Mouse (Mus musculus) adrenal gland, postnatal 36 days (tissue): Measurements from ENCODE around the gene Mtx1. TPM values are rescaled to one million over a fixed set of nuclear protein-coding genes. Genes with fewer than 3 reads are reported as not detected.
A peak's percentile ranks its signal among the peaks of the same experiment; 100 is the strongest.

Source experiments
- DNase-seq, 2 experiments: peaks; one replicate each; pipeline ENCODE4 v3.0.0; 2021; ENCODE audit warnings: mixed read lengths in 1 of 2
- long read RNA-seq, 2 experiments: library from polyadenylated mRNA; stranded (forward); transcript quantifications; one replicate each; pipeline ENCODE4 v2.0.0; 2021; ENCODE audit warnings: borderline sequencing depth in 2 of 2
- total RNA-seq, 2 experiments: library from RNA; stranded (reverse); gene quantifications; 2 replicates each; pipeline ENCODE4 v1.2.3; 2021

Gene Mtx1
- 100 to 1,000 TPM; 136 to 165 TPM for total RNA-seq
- long read RNA-seq, experiment 1, transcript Mtx1-201 (8 exons, 1,617 nt) = major isoform, 95 of 111 reads
- long read RNA-seq, experiment 1, partial matches to known transcripts = 7 of 111 reads
- long read RNA-seq, experiment 1, other reads (novel, unspliced or antisense) = 6 of 111 reads
- long read RNA-seq, experiment 2, transcript Mtx1-201 (8 exons, 1,617 nt) = major isoform, 20 of 27 reads
- long read RNA-seq, experiment 2, partial matches to known transcripts = 3 of 27 reads
- long read RNA-seq, experiment 2, other reads (novel, unspliced or antisense) = 1 of 27 reads

GRCm38 (mm10) chr3:89226900-89227299 is at the start of gene Mtx1:
Gene Mtx1, minus strand, starts transcription at chr3:89227088.
- no peak for DNase-seq

DNA sequence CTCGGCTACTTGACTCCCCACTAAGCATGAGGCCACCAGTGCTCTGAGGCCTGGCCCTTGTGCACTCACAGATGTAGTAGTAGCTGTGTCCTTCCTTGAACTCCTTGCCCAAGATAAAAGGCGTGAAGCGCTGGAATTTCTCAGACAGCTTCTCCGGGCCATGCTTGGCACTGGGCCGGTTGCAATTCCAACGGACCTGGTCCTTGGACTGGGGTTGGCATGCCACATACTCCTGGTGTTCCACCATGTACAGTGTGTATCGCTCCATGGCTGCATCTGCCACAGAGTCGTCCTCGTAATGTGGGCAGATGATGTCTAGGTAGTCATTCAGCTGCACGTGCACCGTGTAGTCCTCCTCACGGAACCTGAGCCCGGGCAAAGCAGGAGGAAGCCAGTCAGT is 49.2 kb upstream of the Mtx1 start:
- no peak for DNase-seq

- no peak for DNase-seq
Measured at GRCm38 (mm10) chr3:89271760-89272159, 44.9 kb upstream of the Mtx1 start.

DNA sequence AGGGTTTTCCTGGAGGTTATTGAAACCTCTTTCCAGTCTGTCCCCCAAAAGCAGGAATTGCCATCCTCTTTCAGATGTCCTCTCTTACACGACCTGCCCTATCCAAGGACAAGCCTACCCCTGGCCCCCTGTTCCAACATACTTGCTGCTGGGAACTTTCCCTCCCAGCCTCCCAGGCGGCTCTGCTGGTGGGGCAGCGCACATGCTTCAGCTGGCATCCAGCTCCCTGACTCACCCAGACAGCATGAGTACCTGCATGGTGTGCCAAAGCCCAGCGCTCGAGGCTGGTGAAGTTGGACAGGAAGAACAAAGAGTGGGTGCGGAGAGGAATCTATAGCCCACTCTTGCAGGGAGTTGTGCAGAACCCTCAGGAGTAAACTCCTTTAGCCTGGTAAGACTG is 44.0 kb upstream of the Mtx1 start:
- peak; percentile 76 to 81 for DNase-seq

GRCm38 (mm10) chr3:89270051-89270755 is 43.3 kb upstream of the Mtx1 start, which contains the start of gene Slc50a1:
Gene Slc50a1, minus strand, starts transcription at chr3:89270570.
- DNase-seq = peak; percentile 94 to 95

DNA sequence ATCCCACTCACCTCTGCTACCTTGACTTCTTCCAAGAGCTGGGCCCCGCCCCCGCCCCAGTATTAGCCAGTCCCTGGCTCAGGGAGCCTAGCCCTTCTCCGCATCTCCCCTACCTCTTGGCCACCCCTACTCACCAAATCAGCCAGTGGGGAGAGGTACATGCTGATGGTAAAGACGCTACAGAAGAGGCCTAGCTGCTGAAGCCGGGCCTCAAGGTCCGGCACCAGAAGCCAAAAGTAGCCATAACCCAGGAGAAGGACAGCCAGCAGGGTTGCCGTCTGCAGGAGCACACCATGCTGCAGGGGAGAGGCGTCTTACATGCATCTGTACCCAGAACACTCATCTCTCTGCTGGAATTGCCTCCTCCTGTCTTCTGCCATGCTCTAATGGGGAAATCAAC is 42.0 kb upstream of the Mtx1 start:
- no peak for DNase-seq

DNA sequence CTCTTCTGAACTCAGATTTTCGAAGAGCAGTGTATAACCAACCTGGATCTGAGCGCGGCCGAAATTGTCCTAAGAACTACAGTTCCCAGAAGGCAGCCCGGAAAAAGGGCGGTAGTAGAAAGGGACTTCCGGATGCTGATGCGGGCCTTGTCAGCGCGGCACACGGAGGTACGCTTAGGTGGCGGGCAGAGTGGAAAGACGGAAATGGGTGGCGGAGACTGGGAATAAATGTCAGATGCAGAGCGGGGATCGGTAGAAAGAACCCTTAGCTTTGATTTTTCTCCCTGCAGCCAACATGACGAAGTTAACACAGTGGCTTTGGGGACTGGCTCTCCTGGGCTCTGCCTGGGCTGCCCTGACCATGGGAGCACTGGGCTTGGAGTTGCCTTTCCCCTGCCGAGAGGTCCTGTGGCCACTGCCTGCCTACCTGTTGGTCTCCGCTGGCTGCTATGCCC is 39.6 kb upstream of the Mtx1 start:
- peak; percentile 81 to 84 for DNase-seq

DNA sequence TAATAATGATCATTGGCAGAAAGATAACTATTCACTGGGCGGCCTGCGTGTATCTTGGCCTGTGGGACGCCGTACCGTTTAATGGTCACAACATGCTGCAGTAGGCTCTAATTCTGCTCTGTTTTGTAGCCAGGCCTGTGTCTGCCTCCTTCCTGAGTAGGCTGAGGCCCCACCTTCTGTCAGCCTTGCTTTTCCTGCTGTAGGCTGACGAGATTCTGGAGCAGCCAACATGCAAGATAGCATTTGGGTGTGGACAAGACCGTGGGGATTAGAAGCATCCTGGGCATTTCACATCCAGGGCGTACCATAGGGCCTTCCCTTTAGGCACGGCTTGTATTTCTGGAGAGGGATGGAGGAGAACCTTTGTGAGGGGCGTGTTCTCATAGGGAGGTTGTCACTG is 35.5 kb upstream of the Mtx1 start:
- DNase-seq = peak in 1 of 2 experiments; percentile 23

GRCm38 (mm10) chr3:89260211-89260610 is 33.3 kb upstream of the Mtx1 start:
- no peak for DNase-seq

DNA sequence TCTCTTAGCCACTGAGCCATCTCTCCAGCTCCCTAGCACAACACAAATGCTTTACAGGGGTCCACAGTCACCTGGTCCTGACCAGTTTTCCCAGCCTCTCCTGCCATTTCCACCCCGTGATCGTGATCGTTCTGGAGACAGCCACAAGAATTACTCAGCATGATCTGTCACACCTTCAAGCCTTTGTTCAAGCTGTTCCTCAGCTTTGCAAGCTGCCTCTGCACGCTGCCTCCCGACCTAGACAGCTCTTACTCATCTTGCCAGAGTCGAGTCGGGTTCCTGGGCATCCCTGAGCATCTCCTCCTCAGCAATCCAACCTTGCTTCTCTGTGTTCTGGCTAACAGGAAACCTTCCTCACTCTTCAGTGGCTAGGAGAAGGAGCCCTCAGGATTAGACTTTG is 32.2 kb upstream of the Mtx1 start, which contains the start of gene Dpm3:
TSS of gene Dpm3 (plus strand) at position 283 of the 400 bp plus-strand sequence.
- no peak for DNase-seq

DNA sequence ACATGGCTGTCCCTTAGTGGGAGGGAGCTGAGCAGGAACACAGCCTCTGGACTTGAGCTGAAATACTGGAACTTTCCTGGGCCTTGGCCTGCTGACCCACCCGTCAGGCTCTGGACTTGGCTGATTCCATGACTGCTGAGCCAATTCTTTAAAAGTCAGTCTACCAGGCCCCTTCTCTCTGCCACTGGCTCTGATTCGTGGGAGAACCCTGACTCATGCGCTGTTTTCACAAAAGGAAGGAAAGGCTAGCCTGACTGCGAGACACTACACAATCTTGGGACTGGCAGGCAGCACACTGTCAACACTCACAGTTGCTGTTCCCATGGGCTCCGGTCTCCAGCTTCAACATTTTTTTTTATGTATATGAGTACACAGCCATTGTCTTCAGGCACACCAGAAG is 29.3 kb upstream of the Mtx1 start:
- no peak for DNase-seq

DNA sequence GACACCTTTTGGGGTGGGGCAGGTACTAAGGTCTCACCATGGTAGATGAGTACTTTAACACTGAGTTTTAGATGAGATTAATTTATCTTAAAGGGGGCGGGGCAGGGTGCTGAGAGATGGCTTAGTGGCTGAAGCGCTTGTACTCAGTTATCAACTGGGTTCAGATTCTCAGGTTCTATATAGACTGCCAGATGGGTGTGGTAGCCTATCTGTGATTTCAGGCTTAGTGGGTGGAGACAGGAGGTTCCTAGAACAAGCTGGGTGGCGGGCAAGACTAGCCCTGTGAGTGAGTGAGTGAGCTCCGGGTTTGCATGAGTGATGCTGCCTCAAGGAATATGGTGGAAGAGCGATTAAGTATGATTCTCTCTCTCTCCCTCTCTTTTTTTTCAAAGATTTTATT is 28.1 kb upstream of the Mtx1 start:
- no peak for DNase-seq

DNA sequence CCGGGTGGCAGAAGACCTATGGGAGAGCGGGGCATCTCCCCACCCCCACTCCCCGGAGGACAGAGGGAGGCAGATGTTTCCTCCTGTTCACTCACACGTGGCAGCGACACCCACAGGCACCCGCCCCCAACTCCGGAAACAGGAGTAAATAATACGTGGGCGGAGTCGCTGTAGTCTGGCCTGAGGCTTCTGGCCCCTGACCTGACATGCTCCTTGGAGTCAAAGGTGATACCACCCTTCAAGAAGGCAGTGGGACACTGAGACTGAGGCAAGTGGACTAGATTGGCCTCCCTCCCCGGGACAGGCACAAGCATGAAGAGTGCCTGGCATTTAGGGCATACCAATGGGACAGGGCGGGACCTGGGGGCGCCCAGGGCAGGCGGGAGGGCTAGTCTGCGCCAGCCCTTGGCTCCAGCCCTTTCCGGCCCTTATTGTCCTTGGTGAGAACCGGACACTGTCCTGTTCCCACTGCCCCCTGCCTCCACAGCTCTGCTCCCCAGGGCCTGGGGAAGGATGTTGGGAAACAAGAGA is 24.5 kb upstream of the Mtx1 start:
- DNase-seq = peak; percentile 52 to 77

GRCm38 (mm10) chr3:89250435-89251040 is 23.6 kb upstream of the Mtx1 start:
- peak; percentile 69 to 77 for DNase-seq

DNA sequence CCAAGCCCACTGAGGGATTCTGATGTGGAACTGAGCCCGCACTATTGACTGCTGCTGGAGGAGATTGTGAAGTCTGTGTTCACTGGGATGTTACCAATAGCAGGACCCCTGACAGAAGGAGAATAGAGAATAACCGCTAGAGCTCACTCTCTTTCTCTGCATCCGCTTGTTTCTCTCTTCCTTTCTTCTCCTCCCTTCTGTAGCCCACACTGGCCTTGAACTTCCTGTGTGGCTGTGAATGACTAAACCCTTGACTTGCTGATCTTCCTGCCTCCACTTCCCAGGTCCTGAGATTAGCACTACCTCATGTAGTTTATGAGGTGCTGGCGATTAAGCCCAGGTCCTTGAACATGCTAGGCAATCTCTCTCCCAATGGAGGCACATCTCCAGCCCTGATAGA is 20.6 kb upstream of the Mtx1 start:
- no peak for DNase-seq

DNA sequence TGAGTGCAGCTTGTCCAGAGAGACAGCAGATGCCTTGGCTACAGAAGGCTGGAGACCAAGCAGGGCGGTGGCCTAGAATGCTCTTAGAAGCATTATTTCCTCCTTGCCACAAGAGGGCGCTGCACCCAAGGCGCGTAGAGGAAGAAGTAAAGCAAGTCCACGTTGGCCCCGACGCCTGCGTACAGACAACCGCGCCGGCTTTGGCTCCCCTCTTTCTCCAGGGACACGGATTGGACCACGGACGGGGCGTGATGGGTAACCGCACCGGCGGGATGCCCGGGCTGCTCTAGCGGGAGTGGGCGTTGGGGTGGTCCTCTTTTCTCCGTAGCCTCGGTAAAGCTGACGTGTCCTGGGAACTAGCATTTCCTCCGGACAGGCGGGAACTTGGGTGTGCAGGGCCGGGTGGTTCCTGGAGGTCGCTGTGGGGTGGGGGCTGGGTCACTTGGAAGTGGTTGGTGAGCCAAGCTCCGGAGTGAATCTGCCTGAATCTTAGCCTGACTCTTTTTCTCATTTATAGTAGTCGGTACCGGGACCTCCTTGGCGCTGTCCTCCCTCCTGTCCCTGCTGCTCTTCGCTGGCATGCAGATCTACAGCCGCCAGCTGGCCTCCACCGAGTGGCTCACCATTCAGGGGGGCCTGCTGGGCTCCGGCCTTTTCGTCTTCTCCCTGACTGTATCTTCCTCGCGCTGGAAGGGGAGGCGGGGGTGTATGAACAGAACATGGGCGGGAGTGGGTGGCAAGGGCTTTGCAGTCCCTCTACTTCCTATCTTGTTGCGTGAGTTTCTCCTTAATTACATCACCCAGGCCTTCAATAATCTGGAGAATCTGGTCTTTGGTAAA is 19.6 kb upstream of the Mtx1 start, which contains the start of gene Trim46:
TSS of gene Trim46 (minus strand) at position 49 of the 840 bp plus-strand sequence.
- DNase-seq = peak; percentile 92

GRCm38 (mm10) chr3:89245688-89246171 is 18.8 kb upstream of the Mtx1 start, which contains the start of gene Krtcap2:
Gene Krtcap2, plus strand, starts transcription at chr3:89245966.
- no peak for DNase-seq

DNA sequence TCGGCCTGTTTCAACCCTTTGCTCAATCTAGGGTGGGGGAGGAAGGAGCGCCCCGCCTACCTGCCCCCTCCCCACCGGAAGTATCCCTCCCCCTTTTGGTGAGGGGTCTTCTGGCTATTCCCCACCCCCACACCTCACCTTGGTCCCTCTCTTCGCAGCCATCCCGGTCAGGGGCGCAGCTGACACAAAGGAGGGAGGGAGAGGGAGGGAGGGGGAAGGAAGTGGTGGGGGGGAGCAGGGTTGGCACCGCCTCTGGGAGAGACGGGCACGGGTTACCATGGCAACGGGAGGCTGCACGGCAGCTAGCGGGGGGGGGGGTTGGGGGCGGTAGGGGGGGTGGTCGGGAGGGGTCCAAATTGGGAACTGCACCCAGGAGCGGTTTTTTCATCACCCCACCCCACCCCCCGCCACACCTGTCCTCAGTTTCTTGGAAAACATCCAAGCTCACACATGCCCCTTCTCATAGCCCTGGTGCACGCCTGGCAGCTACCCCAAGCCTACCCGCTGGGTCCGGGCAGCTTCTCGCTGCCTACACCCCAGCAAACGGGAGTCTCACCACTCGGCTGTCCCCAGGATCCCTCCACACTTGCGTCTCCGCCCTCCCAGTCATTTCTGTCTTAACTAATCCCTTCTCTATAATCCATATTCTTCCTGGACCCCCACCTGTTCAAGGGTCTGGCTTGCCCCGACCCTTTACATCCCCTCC is 18.2 kb upstream of the Mtx1 start:
- no peak for DNase-seq

DNA sequence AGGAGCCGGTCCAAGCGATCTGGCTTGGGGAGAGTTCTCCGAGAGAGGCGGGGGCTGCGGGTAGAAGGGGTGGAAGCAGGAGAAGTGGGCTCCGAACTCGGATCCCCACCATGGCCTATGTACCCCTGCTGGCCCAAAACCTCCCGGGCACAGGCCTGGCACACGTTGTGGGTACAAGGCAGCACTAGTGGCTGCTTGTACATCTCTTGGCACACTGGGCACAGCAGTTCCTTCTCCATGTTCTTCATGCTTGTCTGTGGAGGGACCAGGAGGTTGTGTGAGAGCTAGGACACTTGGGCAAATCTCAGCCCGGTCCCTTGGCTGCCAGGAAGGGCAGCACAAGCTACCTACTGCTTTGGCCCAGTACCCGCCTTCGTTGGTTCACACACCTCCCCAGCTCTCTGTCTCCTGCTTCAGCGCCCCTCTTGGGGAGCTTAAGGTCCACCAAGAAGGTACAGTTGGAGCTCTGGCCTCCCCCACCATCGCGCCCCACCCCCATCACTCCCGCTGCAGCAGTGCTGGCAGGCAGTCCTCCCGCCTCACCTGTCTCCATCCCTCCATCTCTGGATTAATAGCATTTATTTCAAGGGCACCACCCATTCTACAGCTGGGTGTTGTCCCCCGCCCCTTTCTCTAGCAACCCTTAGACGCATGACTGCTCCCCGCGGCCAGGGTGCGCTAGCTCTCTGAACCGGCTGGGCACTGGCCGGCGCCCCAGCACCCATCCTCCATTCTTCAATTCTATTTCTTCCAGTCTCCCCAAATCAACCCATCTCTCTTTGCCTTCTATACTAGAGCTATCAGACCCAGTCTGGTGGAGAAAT is 17.5 kb upstream of the Mtx1 start:
- peak in 1 of 2 experiments; percentile 28 for DNase-seq

GRCm38 (mm10) chr3:89243609-89244008 is 16.7 kb upstream of the Mtx1 start:
- DNase-seq = no peak
